Mouse (Mus musculus) retina, embryonic 14.5 days (tissue): ENCODE results near the gene Gm49380.
"Not testable (repeated sequence)": the region's sequence is repeated elsewhere in the genome, so short reads cannot be mapped to it uniquely, and the experiment has no call there.

ENCODE experiments used
- DNase-seq: peaks from one replicate; pipeline ENCODE4 v3.0.0-alpha.2; 2015; ENCODE audit warnings: low spot score

Gene Gm49380

GRCm38 (mm10) chr9:44125026-44125425 is 11.7 kb upstream of the Gm49380 start:
- DNase-seq: no peak

DNA sequence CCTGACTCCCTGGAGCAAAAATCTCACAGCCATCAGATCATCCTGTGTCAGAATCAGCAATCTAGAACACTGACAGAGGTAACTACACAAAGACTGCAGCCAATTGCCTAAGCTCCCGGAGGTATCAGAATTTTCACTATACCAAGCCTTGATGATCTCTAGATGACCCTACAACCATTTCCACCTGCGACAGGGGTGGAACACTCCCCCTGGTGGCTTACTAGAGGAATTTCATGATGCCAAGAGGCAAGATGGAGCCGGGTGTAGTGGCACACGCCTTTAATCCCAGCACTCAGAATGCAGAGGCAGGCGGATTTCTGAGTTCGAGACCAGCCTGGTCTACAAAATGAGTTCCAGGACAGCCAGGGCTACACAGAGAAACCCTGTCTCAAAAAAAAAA is 11.0 kb upstream of the Gm49380 start:
- peak; percentile 45 for DNase-seq

DNA sequence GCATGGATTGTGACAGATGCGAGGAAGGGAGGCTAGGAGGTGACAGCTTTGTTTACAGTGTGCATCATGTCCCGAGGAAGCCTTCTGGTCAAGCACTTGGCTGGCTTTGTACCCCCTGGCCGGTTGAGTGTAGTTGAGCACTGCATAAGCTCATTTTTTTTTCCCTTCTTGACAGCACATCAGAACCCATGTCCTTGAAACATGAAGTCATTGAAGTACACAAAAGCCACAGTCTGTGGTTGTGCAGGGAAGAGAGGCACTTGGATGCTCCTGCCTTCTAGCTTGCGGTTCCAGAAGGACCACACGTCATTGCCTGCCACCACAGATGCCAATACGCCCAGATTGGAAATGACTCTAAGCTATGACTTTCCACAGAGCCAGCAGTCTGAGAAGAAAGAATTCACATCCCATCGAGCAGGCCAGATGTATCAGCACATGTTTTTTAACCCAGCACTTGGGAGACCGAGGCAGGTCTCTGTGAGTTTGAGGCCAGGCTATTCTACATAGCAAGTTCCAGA is 6.7 kb upstream of the Gm49380 start:
- no peak for DNase-seq

GRCm38 (mm10) chr9:44119011-44119410 is 5.7 kb upstream of the Gm49380 start:
- DNase-seq: peak; percentile 43

DNA sequence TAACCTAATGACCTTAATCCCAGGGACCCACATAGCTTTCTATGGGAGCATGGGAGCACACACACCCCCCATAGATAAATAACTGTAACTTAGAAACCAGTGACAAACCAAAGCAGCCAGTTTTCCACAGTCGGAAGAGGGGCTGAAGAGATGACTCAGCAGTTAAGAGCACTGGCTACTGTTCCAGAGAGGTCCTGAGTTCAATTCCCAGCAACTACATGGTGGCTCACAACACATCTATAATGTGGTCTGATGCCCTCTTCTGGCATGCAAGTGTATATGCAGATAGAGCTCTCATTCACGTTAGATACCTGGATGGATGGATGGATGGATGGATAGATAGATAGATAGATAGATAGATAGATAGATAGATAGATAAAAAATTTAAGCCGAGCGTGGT is 2.9 kb upstream of the Gm49380 start:
- no peak for DNase-seq

- DNase-seq: no peak
These were observed 2.3 kb upstream of the Gm49380 start for GRCm38 (mm10) chr9:44115599-44115998.

GRCm38 (mm10) chr9:44114453-44114852 is 1.2 kb upstream of the Gm49380 start:
- DNase-seq: no peak

DNA sequence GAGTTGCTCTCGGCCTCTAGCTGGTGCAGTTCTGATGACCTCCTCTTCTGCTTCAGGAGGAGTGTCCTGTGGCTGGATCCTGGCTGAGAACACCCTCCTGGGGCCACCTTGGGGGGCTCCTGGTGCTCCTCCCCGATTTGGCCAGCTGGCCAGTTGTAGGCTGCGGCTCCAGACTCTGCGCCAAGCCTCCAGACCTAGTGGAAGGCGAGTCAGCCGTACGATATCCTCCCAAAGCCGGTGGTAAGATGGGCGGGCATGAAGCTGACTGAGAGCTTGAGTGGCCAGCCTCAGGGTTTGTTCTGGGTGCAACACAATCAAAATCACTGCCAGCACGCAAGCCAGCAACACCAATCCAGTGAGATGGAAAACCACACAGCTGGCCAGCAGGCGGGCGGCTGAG is 1.4 kb downstream of the Gm49380 start:
- not testable (repeated sequence) for DNase-seq

GRCm38 (mm10) chr9:44109360-44110095 is 3.8 kb downstream of the Gm49380 start:
- peak; percentile 96 for DNase-seq

- DNase-seq: no peak
These were observed 4.8 kb downstream of the Gm49380 start for GRCm38 (mm10) chr9:44108269-44109055.

DNA sequence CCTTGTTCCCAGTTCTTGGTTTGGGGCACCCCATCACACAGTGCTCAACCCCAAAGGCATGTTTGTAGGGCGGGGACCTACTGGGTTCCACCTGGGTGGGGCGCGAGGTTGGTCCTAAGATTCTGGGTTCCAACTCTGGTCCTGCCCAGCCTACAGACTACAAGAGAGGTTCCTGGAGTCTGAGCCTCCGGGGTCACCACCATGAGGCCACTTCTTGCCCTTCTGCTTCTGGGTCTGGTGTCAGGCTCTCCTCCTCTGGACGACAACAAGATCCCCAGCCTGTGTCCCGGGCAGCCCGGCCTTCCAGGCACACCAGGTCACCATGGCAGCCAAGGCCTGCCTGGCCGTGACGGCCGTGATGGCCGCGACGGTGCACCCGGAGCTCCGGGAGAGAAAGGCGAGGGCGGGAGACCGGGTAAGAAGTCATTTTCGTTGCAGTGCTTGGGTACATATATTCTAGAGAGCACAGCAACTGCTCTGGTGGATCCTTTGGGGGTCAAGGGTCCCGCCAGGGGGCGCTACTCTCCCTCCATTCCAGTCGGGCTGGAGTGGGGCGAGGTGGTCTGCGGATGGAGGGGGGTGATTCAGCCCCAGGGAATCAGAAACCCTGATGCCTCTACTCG is 5.6 kb downstream of the Gm49380 start:
- peak; percentile 73 for DNase-seq

- DNase-seq: no peak
These were observed 6.2 kb downstream of the Gm49380 start, which contains the start of gene C1qtnf5 for GRCm38 (mm10) chr9:44107110-44107509. TSS of gene C1qtnf5 (plus strand) at chr9:44107245.

GRCm38 (mm10) chr9:44106596-44106995 is 6.7 kb downstream of the Gm49380 start:
- DNase-seq: no peak

- no peak for DNase-seq
These were observed 7.1 kb downstream of the Gm49380 start for GRCm38 (mm10) chr9:44106182-44106581.

DNA sequence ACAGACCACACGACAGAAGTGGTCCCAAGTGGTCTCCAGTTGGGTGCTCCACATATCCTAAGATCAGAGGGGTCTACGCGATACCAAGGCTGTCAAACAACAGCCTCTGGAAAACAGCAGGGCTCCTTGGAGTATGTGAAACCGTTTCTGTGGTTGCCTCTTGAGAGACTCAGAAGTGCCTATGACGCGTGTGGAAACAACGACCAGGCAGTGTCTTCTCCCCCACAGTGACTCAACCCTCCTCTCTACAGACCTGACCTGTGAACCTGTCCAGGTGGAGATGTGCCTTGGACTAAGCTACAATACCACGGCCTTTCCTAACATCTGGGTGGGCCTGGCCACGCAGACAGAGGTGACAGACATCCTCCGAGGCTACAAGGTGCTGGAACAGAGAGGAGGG is 7.5 kb downstream of the Gm49380 start:
- DNase-seq: no peak

- no peak for DNase-seq
These were observed 8.4 kb downstream of the Gm49380 start for GRCm38 (mm10) chr9:44104881-44105280.

- no peak for DNase-seq
These were observed 11.8 kb downstream of the Gm49380 start, which contains the start of gene Mfrp for GRCm38 (mm10) chr9:44101490-44101889. TSS of gene Mfrp (plus strand) at chr9:44101729.

DNA sequence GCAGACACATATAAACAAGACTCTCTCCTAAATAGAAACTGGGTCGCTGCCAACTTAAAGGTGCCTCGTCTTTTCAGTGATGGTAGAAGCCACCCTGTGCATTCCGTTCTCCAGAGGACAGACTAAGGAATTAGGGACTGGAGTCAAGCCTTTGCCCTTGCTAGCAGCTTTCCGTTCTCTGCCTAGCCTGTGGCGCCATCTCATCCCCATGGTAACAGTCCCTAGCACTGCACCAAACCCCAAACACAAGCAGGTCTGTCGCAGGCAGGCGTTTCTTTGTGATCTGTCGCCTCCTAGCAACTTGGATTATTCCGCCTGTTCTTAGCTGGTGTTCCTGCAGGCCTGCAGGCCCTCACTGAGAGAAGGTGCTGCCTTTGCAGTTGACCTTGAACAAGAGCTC is 16.8 kb downstream of the Gm49380 start:
- DNase-seq: peak; percentile 61

GRCm38 (mm10) chr9:44095781-44096180 is 17.5 kb downstream of the Gm49380 start:
- DNase-seq: no peak

DNA sequence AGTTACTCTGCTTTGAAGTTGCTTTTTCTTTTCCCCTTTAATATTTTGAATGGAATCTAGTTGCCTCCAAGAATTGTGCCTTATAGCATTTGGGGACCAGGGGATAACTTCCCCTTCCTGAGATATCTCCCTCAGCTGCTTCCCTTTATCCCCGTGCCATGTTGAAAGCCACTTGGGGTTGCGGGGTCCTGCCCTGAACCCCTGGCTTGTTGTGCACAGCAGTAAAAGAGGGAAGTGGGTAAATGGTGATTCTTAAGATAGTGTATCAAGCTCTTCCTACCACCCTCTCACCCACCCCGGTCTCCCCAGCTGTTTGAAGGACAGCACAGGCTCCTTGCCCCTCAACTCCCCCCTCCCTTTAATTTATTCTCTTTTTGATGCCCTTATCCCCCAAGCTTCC is 18.6 kb downstream of the Gm49380 start:
- DNase-seq: no peak

GRCm38 (mm10) chr9:44093612-44094503 is 19.4 kb downstream of the Gm49380 start:
- peak; percentile 79 for DNase-seq
